Mouse (Mus musculus): ENCODE data around the gene Sarm1. TPM values are rescaled to one million over a fixed set of nuclear protein-coding genes. Genes with fewer than 3 reads are reported as not detected.

The Sarm1 gene
- polyA plus RNA-seq, 1 experiment from 2014 or later = 0.16 TPM

- 74% methylated on average over 12 of the region's 12 CpGs for WGBS (ENCODE audit: insufficient replicate concordance)
- Histone ChIP-seq H3K4me2 (no peak overlapping the region), H3K4me3 (replicated peaks) (no peak overlapping the region), H3K36me3 (peaks cover 35% of the 10 kb centered on the region), H3K27me3 (no peaks in the 10 kb centered on the region), H3K27ac (no peak overlapping the region), H3K4me1 (replicated peaks) (peaks cover 10% of the 10 kb centered on the region), H3K9ac (no peak overlapping the region), H3K9me3 (replicated peaks) (no peaks in the 10 kb centered on the region)
- ATAC-seq (ENCODE audit: low read depth) = no peak
- no peak for DNase-seq
Observed at GRCm38 (mm10) chr11:78530001-78530400, 32.4 kb upstream of the Sarm1 start.

DNA sequence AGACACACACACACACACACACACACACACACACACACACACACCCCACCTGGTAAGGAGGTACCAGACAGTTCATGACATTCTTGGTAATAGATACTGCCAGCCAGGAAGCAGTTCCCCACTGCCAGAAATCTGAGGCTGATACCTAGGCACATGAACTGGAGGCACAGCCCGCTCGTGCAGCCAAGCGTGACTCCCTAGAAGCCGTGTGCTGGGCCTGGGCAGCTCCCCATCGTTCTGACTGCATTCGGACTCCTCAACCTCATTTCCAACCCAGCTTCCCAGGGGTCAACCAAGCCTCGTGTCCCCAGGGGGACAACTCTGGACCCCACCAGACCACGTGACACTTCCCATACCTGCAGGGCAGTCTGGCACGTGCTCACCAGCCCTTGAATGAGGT, 31.2 kb upstream of the Sarm1 start:
- H3K9me3 ChIP-seq (replicated peaks) = no peaks in the 10 kb centered on the region
- peaks cover 48% of the 10 kb centered on the region for H3K36me3 ChIP-seq
- H3K4me2 ChIP-seq = no peak overlapping the region
- WGBS (ENCODE audit: insufficient replicate concordance) = 77% methylated on average over 9 of the region's 9 CpGs
- H3K27me3 ChIP-seq = no peaks in the 10 kb centered on the region
- DNase-seq (no peak), ATAC-seq (ENCODE audit: low read depth) (no peak)
- H3K4me3 ChIP-seq (replicated peaks) = no peak overlapping the region
- no peaks in the 10 kb centered on the region; the same call in 1 of the 2 replicates for H3K4me1 ChIP-seq (replicated peaks)
- no peak overlapping the region for H3K9ac ChIP-seq
- H3K27ac ChIP-seq = no peak overlapping the region

DNA sequence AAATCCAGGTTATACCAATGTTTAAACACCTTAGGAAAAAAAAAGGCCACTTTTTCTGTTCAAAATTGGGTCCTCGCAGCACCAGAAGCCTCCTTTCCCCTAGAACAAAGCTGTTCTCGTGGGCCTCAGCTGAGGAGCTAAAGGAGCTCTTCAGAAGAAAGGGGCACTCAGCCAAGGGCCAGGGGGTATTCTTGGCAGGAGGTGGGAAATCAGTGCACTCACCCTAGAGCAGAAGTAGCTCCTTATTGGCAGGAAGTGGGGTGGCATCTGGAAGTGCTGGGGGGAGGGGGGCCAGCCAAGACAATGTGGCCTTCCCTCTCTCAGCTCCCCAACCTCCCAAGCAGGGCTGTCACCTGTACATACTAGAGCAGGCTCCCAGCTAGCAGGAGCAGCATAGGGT, 27.3 kb upstream of the Sarm1 start:
- DNase-seq = no peak
- Histone ChIP-seq H3K4me2 (no peak overlapping the region), H3K36me3 (peaks cover 85% of the 10 kb centered on the region), H3K27ac (no peak overlapping the region), H3K4me3 (replicated peaks) (no peak overlapping the region), H3K27me3 (no peaks in the 10 kb centered on the region), H3K9ac (no peak overlapping the region), H3K9me3 (replicated peaks) (no peaks in the 10 kb centered on the region), H3K4me1 (replicated peaks) (no peaks in the 10 kb centered on the region)
- 76% methylated on average over 2 of the region's 2 CpGs for WGBS (ENCODE audit: insufficient replicate concordance)
- ATAC-seq (ENCODE audit: low read depth) = no peak

DNA sequence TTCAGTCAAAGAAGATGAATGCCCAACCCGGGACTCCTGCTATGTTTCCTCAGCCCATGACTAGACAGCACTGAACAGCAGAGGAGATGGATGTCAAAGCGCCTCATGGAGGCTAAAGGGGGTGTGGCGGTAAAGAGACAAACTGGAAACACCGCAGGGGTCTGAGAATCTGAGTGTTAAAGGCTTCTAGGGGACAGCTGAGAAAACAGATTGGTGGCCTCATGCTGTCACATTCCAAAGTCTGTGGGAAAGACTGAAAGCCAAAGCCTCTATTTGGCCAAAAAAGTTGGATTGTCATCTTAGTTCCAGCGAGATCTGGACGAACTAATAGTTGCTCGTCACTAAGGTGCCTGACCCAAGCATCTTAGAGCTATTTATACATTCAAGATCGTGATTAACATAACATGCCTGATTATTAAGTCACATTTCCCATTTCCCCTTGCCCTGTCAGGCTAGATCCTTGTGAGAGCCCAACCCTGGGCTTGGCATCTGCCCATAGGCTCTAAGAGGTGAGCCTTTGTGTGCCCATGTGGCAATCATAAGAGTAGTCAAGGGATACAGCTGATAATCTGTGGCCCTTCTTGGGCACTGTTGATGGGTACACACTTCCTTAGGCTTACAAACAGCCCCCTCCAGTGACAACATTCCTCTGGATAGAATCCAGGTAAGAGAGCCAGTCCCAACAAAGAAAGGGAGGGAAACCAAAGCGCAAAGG, 25.8 kb upstream of the Sarm1 start:
- no peak overlapping the region for H3K27ac ChIP-seq
- no peaks in the 10 kb centered on the region for H3K27me3 ChIP-seq
- peaks cover 91% of the 10 kb centered on the region for H3K36me3 ChIP-seq
- H3K4me3 ChIP-seq (replicated peaks) = no peak overlapping the region
- no peak for ATAC-seq (ENCODE audit: low read depth)
- no peaks in the 10 kb centered on the region for H3K4me1 ChIP-seq (replicated peaks)
- 78% methylated on average over 9 of the region's 9 CpGs for WGBS (ENCODE audit: insufficient replicate concordance)
- H3K4me2 ChIP-seq = no peak overlapping the region
- H3K9ac ChIP-seq = no peak overlapping the region
- no peaks in the 10 kb centered on the region for H3K9me3 ChIP-seq (replicated peaks)
- no peak for DNase-seq

GRCm38 (mm10) chr11:78522481-78522997, 25.0 kb upstream of the Sarm1 start:
- WGBS (ENCODE audit: insufficient replicate concordance) = 69% methylated on average over 1 of the region's 1 CpGs
- no peaks in the 10 kb centered on the region for H3K4me1 ChIP-seq (replicated peaks)
- DNase-seq (no peak), ATAC-seq (ENCODE audit: low read depth) (no peak)
- H3K4me3 ChIP-seq (replicated peaks) = no peak overlapping the region
- no peak overlapping the region for H3K9ac ChIP-seq
- no peak overlapping the region for H3K27ac ChIP-seq
- no peaks in the 10 kb centered on the region for H3K9me3 ChIP-seq (replicated peaks)
- H3K4me2 ChIP-seq = no peak overlapping the region
- no peaks in the 10 kb centered on the region for H3K27me3 ChIP-seq
- peaks cover 91% of the 10 kb centered on the region for H3K36me3 ChIP-seq

DNA sequence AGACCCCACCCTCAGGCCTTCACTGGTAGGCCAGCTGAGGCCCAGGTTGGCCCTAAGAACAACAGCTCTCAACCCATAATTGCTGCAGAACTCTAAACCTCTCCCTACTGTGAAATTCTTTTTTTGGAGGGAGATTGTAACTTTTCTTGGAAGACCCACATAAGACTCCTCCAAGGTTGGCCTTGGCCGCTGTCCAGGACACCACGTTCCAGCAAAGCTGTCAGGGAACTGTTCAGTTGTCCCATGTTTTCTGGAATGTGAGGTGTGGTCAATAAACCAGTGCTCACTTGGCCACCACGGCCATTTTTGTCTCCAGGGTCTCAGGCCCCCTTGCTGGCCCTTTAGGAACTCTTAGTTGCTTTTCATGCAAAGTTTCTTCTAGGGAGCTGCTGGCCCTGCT, 24.3 kb upstream of the Sarm1 start:
- no peak for ATAC-seq (ENCODE audit: low read depth)
- 83% methylated on average over 3 of the region's 3 CpGs for WGBS (ENCODE audit: insufficient replicate concordance)

GRCm38 (mm10) chr11:78518931-78519330, 21.4 kb upstream of the Sarm1 start:
- Histone ChIP-seq H3K4me2 (no peak overlapping the region), H3K4me1 (replicated peaks) (peaks cover 1% of the 10 kb centered on the region; the same call in 1 of the 2 replicates), H3K9ac (no peak overlapping the region), H3K27ac (no peak overlapping the region), H3K4me3 (replicated peaks) (no peak overlapping the region), H3K27me3 (no peaks in the 10 kb centered on the region), H3K36me3 (peaks cover 95% of the 10 kb centered on the region), H3K9me3 (replicated peaks) (no peaks in the 10 kb centered on the region)
- no peak for ATAC-seq (ENCODE audit: low read depth)
- DNase-seq = no peak
- WGBS (ENCODE audit: insufficient replicate concordance) = 86% methylated on average over 10 of the region's 10 CpGs

More for the DNA sequence above, 24.3 kb upstream of the Sarm1 start:
- DNase-seq = no peak
- no peak overlapping the region for H3K27ac ChIP-seq
- no peak overlapping the region for H3K4me2 ChIP-seq
- peaks cover 87% of the 10 kb centered on the region for H3K36me3 ChIP-seq
- H3K27me3 ChIP-seq = no peaks in the 10 kb centered on the region
- no peak overlapping the region for H3K4me3 ChIP-seq (replicated peaks)
- H3K9me3 ChIP-seq (replicated peaks) = no peaks in the 10 kb centered on the region
- H3K4me1 ChIP-seq (replicated peaks) = no peaks in the 10 kb centered on the region
- H3K9ac ChIP-seq = no peak overlapping the region

- Histone ChIP-seq H3K9ac (no peak overlapping the region), H3K27me3 (no peaks in the 10 kb centered on the region), H3K4me3 (replicated peaks) (no peak overlapping the region), H3K4me1 (replicated peaks) (peaks cover 27% of the 10 kb centered on the region), H3K9me3 (replicated peaks) (no peaks in the 10 kb centered on the region), H3K36me3 (peaks cover 64% of the 10 kb centered on the region), H3K4me2 (no peak overlapping the region), H3K27ac (no peak overlapping the region)
- ATAC-seq (ENCODE audit: low read depth) = no peak
- 44% methylated on average over 2 of the region's 2 CpGs for WGBS (ENCODE audit: insufficient replicate concordance)
- DNase-seq = no peak
Observed at GRCm38 (mm10) chr11:78515549-78516325, 18.2 kb upstream of the Sarm1 start.

DNA sequence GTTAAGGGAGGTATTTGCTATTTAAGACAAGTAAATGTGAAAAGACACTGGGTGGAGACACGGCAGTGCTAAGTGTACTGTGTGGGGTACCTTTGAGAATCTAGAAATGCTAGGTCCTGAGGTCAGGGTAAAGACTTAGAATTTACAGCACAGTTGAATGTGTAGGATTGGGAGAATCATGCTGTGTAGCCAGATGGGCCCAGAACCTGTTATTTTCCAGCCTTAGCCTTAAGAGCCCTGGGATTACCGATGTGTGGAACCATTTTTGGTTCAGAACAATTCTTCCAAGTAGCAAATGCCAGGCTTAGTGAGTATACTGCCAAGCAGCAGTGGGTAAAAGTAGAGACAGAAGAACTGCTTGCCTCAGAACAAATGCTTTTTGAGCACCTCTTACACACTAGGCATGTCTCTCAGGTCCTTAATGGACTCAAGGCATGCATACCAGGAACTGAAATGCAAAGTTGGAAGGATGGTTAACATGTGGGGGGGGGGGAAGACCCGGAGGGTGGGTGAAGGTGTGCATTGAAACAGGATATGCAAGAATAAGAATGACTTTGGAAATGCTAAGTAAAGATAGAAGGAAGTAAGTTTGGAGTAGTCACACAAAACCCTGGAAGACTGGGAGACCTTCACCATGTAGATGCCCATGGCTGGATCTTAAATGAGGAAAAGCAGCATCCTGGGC, 15.7 kb upstream of the Sarm1 start:
- H3K9ac ChIP-seq = peak overlapping the region; percentile 94
- H3K4me1 ChIP-seq (replicated peaks) = peaks cover 30% of the 10 kb centered on the region
- ATAC-seq (ENCODE audit: low read depth) = no peak
- H3K27ac ChIP-seq = no peak overlapping the region
- 54% methylated on average over 3 of the region's 3 CpGs for whole genome bisulfite sequencing (ENCODE audit: insufficient replicate concordance)
- no peaks in the 10 kb centered on the region for H3K27me3 ChIP-seq
- peak overlapping the region; percentile 94 for H3K4me2 ChIP-seq
- H3K4me3 ChIP-seq (replicated peaks) = peak overlapping the region; percentile 86
- peaks cover 58% of the 10 kb centered on the region for H3K36me3 ChIP-seq
- no peak for DNase-seq
- H3K9me3 ChIP-seq (replicated peaks) = no peaks in the 10 kb centered on the region

GRCm38 (mm10) chr11:78512025-78512957, 14.7 kb upstream of the Sarm1 start, which contains the start of the genes Tmem199 and Poldip2:
Gene Tmem199, minus strand, starts transcription at chr11:78512172.
Gene Poldip2, plus strand, starts transcription at chr11:78512193.
- Histone ChIP-seq H3K4me1 (replicated peaks) (peaks cover 30% of the 10 kb centered on the region), H3K4me2 (peak within 1 kb of the TSS; percentile 94), H3K27me3 (no peaks in the 10 kb centered on the region), H3K9me3 (replicated peaks) (no peaks in the 10 kb centered on the region), H3K36me3 (peaks cover 58% of the 10 kb centered on the region), H3K27ac (peak within 1 kb of the TSS; percentile 82), H3K4me3 (replicated peaks) (peak within 1 kb of the TSS; percentile 86), H3K9ac (peak within 1 kb of the TSS; percentile 94)
- under 1% methylated on average over 66 of the region's 67 CpGs for WGBS (ENCODE audit: insufficient replicate concordance)
- DNase-seq (peak; percentile 80), ATAC-seq (ENCODE audit: low read depth) (peak; percentile 94)

All from liver, embryonic 13.5 days (tissue).